Mouse (Mus musculus) brain, embryonic 14.5 days (tissue): ENCODE measurements around the gene Krt17. TPM values are rescaled to one million over a fixed set of nuclear protein-coding genes. Genes with fewer than 3 reads are reported as not detected.

Experiments used
- DNase-seq: peaks from one replicate; pipeline ENCODE4 v3.0.0-alpha.2; 2011; ENCODE audit warnings: low read depth
- CTCF ChIP-seq: fragments of 200-500 bp; IDR thresholded peaks from 2 replicates; pipeline ENCODE4 v1.5.1; 2012; ENCODE audit warnings: inconsistent platforms, mild to moderate bottlenecking, moderate library complexity, borderline replicate concordance; ENCODE audit not compliant: insufficient read depth, insufficient read length; ENCODE audit errors: extremely low read depth
- POLR2A ChIP-seq: fragments of 200-500 bp; IDR thresholded peaks from 2 replicates; pipeline ENCODE4 v1.6.1; 2012; ENCODE audit warnings: mild to moderate bottlenecking, inconsistent platforms, borderline replicate concordance; ENCODE audit not compliant: poor library complexity, insufficient read depth, insufficient read length, severe bottlenecking; ENCODE audit errors: extremely low read depth
- polyA plus RNA-seq: library from polyadenylated mRNA; depleted of rRNA; stranded (reverse); fragments of >200 nt; gene quantifications from 2 replicates; pipeline ENCODE4 v1.2.3, GENCODE M21; 2012

Krt17 gene
- polyA plus RNA-seq, 1 experiment = 6.1 TPM

GRCm38 (mm10) chr11:100284988-100285387 is 24.2 kb upstream of the Krt17 start:
- no peak for DNase-seq

GRCm38 (mm10) chr11:100282549-100282948 is 21.7 kb upstream of the Krt17 start:
- TF ChIP-seq POLR2A (no peak), CTCF (peak; percentile 92)
- peak; percentile 76 for DNase-seq

More at GRCm38 (mm10) chr11:100284988-100285387, 24.2 kb upstream of the Krt17 start:
- TF ChIP-seq POLR2A = no peak
- no peak for TF ChIP-seq CTCF

GRCm38 (mm10) chr11:100281596-100282544 is 21.0 kb upstream of the Krt17 start:
- TF ChIP-seq CTCF (peak; percentile 92), POLR2A (no peak)
- peak; percentile 91 for DNase-seq

GRCm38 (mm10) chr11:100278759-100279158 is 17.9 kb upstream of the Krt17 start:
- TF ChIP-seq CTCF = no peak
- TF ChIP-seq POLR2A = no peak
- DNase-seq = no peak

- no peak for TF ChIP-seq POLR2A
- TF ChIP-seq CTCF = no peak
- DNase-seq = no peak
Observed at GRCm38 (mm10) chr11:100277726-100278480, 17.1 kb upstream of the Krt17 start.

- peak; percentile 12 for DNase-seq
- TF ChIP-seq CTCF = no peak
- TF ChIP-seq POLR2A = no peak
Observed at GRCm38 (mm10) chr11:100275466-100275865, 14.6 kb upstream of the Krt17 start.

- DNase-seq = no peak
- TF ChIP-seq POLR2A (no peak), CTCF (no peak)
Observed at GRCm38 (mm10) chr11:100274719-100275118, 13.9 kb upstream of the Krt17 start.

- TF ChIP-seq POLR2A = no peak
- no peak for TF ChIP-seq CTCF
- DNase-seq = no peak
Observed at GRCm38 (mm10) chr11:100271878-100272277, 11.0 kb upstream of the Krt17 start.

GRCm38 (mm10) chr11:100269821-100270332 is 9.0 kb upstream of the Krt17 start, which contains the start of gene Krt42:
TSS of gene Krt42 (minus strand) at chr11:100269871.
- no peak for DNase-seq
- TF ChIP-seq CTCF (no peak), POLR2A (no peak)

GRCm38 (mm10) chr11:100262058-100262980 is 1.5 kb upstream of the Krt17 start:
- DNase-seq = no peak

GRCm38 (mm10) chr11:100261235-100261605 is 391 bp upstream of the Krt17 start:
- DNase-seq = no peak
- TF ChIP-seq POLR2A (no peak), CTCF (no peak)

More at GRCm38 (mm10) chr11:100262058-100262980, 1.5 kb upstream of the Krt17 start:
- no peak for TF ChIP-seq CTCF
- TF ChIP-seq POLR2A = no peak

- TF ChIP-seq CTCF = no peak
- no peak for TF ChIP-seq POLR2A
- no peak for DNase-seq
Observed at GRCm38 (mm10) chr11:100259079-100259478, 1.8 kb downstream of the Krt17 start.
